Mouse (Mus musculus) limb, embryonic 11.5 days (tissue): ENCODE measurements around the gene Dpp9. TPM values are rescaled to one million over a fixed set of nuclear protein-coding genes. Genes with fewer than 3 reads are reported as not detected.

ENCODE experiments used
- ATAC-seq: fragments of 200-750 bp; cut with Nextera tagmentation; 2 replicates; pipeline ENCODE4 v1.8.0; 2017; ENCODE audit warnings: low read depth; ENCODE audit not compliant: insufficient number of reproducible peaks, low FRiP score, low TSS enrichment
- DNase-seq: peaks from one replicate; pipeline ENCODE4 v3.0.0-alpha.2; 2015; ENCODE audit warnings: low spot score
- H3K27ac ChIP-seq: fragments of 300-500 bp; sonication (generic); replicated peaks from 2 replicates; pipeline ENCODE4 v1.5.1; 2014; ENCODE audit warnings: low read depth, mild to moderate bottlenecking, low read length
- H3K27me3 ChIP-seq: fragments of 300-500 bp; sonication (generic); 2 replicates; pipeline ENCODE4 v1.6.1; 2014; ENCODE audit warnings: mild to moderate bottlenecking, low read length, mixed read lengths; ENCODE audit not compliant: control insufficient read depth, insufficient read depth
- H3K36me3 ChIP-seq: fragments of 300-500 bp; sonication (generic); 2 replicates; pipeline ENCODE4 v1.6.1; 2014; ENCODE audit warnings: mild to moderate bottlenecking, low read length, moderate library complexity, mixed read lengths; ENCODE audit not compliant: control insufficient read depth, insufficient read depth
- H3K4me1 ChIP-seq: fragments of 300-500 bp; sonication (generic); 2 replicates; pipeline ENCODE4 v1.6.1; 2014; ENCODE audit warnings: low read length, mixed read lengths; ENCODE audit not compliant: control insufficient read depth, insufficient read depth
- H3K4me2 ChIP-seq: fragments of 300-500 bp; sonication (generic); 2 replicates; pipeline ENCODE4 v1.6.1; 2014; ENCODE audit warnings: low read depth, mild to moderate bottlenecking, moderate library complexity; ENCODE audit not compliant: severe bottlenecking
- H3K4me3 ChIP-seq: fragments of 300-500 bp; sonication (generic); 2 replicates; pipeline ENCODE4 v1.5.1; 2014; ENCODE audit warnings: low read depth, low read length
- H3K9ac ChIP-seq: fragments of 300-500 bp; sonication (generic); 2 replicates; pipeline ENCODE4 v1.6.1; 2014; ENCODE audit warnings: mild to moderate bottlenecking, low read length
- H3K9me3 ChIP-seq: fragments of 300-500 bp; sonication (generic); 2 replicates; pipeline ENCODE4 v1.6.1; 2016; ENCODE audit warnings: low read length; ENCODE audit not compliant: control insufficient read depth
- WGBS: fragments of 180-500 bp; shearing (Covaris S2); extraction: QIAGEN DNeasy Blood & Tissue Kit; methylation state at CpG from one replicate; pipeline ENCODE4 v1.1.7; 2014; 5-methylcytosine and 5-hydroxymethylcytosine counted together
- polyA plus RNA-seq: library from polyadenylated mRNA; unstranded; fragments of >200 nt; fragmentation: Nextera tagmentation; extraction: Ambion mirVana; gene quantifications from 2 replicates; pipeline ENCODE4 v1.2.1, GENCODE M21; 2014

The Dpp9 gene
- polyA plus RNA-seq, 1 experiment from 2014 or later: 34.3 TPM

GRCm38 (mm10) chr17:56148790-56149618, 69.7 kb downstream of the Dpp9 start:
- under 1% methylated on average over 28 of the region's 30 CpGs for WGBS
- no peaks in the 10 kb centered on the region for H3K9me3 ChIP-seq
- peak overlapping the region; percentile 9; the same call in 1 of the 2 replicates for H3K4me3 ChIP-seq
- H3K4me2 ChIP-seq: peak overlapping the region; percentile 26
- no peaks in the 10 kb centered on the region for H3K36me3 ChIP-seq
- no peak overlapping the region; the same call in 1 of the 2 replicates for H3K9ac ChIP-seq
- no peak overlapping the region for H3K27ac ChIP-seq
- peaks cover 7% of the 10 kb centered on the region; the same call in 1 of the 2 replicates for H3K4me1 ChIP-seq
- peaks cover 53% of the 10 kb centered on the region for H3K27me3 ChIP-seq
- no peak for ATAC-seq
- DNase-seq: no peak

DNA sequence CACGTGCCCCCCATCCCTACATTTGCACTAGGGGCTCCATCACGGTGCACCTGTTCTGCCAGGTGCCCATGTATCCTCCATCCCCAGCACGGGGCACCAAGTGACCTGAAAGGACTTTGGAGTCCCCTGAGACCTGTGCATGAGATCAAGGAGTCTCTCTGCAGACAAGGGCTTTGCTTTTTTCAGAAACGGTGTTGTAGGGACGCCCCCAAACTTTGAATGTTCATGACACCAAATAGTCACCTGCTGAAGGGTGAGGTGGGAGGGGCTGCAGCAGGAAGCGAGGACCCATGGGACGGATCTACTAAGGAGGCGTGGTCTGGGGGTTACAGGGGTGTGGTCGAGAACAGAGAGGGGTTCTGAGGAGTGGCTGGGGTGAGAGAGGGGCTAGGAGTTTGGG, 70.4 kb downstream of the Dpp9 start:
- Histone ChIP-seq H3K9ac (no peak overlapping the region), H3K4me2 (no peak overlapping the region), H3K4me3 (no peak overlapping the region), H3K9me3 (no peaks in the 10 kb centered on the region), H3K4me1 (peaks cover 4% of the 10 kb centered on the region; the same call in 1 of the 2 replicates), H3K27ac (no peak overlapping the region), H3K36me3 (no peaks in the 10 kb centered on the region), H3K27me3 (peaks cover 59% of the 10 kb centered on the region)
- 21% methylated on average over 9 of the region's 9 CpGs for WGBS
- ATAC-seq (no peak), DNase-seq (no peak)

GRCm38 (mm10) chr17:56147420-56147819, 71.3 kb downstream of the Dpp9 start:
- no peak overlapping the region for H3K4me3 ChIP-seq
- ATAC-seq: no peak
- H3K9me3 ChIP-seq: no peaks in the 10 kb centered on the region
- no peak overlapping the region for H3K4me2 ChIP-seq
- WGBS: 46% methylated on average over 12 of the region's 12 CpGs
- no peak for DNase-seq
- H3K4me1 ChIP-seq: peaks cover 5% of the 10 kb centered on the region
- no peak overlapping the region for H3K27ac ChIP-seq
- no peaks in the 10 kb centered on the region for H3K36me3 ChIP-seq
- H3K9ac ChIP-seq: no peak overlapping the region
- peaks cover 64% of the 10 kb centered on the region for H3K27me3 ChIP-seq

DNA sequence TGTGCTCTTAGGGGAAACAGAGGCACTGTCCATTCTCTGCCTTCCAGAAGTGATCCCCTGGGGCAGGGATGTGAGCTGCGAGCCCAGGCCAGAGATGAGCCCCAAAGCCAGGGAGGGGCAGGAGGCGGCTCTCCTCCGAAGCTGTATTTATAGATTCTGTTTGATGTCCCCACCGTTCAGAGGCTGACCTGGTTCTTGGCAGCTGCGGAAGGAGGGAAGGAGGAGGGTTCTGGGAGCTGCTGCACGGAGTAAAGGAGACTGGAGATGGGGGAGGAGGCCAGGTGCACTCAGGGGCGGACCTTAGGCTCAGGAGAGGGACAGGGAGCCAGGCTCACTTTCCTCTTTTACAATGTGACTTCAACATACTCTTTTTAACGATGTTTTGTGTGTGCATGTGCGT, 72.6 kb downstream of the Dpp9 start:
- Histone ChIP-seq H3K27me3 (peaks cover 77% of the 10 kb centered on the region), H3K9ac (no peak overlapping the region), H3K9me3 (no peaks in the 10 kb centered on the region), H3K4me3 (no peak overlapping the region), H3K36me3 (no peaks in the 10 kb centered on the region), H3K27ac (no peak overlapping the region), H3K4me2 (no peak overlapping the region), H3K4me1 (peaks cover 11% of the 10 kb centered on the region)
- 12% methylated on average over 9 of the region's 9 CpGs for WGBS
- ATAC-seq: no peak
- no peak for DNase-seq

- no peak for ATAC-seq
- DNase-seq: no peak
- Histone ChIP-seq H3K4me2 (no peak overlapping the region), H3K36me3 (no peaks in the 10 kb centered on the region), H3K4me3 (no peak overlapping the region), H3K9me3 (no peaks in the 10 kb centered on the region), H3K9ac (no peak overlapping the region), H3K4me1 (peaks cover 11% of the 10 kb centered on the region), H3K27ac (no peak overlapping the region), H3K27me3 (peaks cover 83% of the 10 kb centered on the region)
- 67% methylated on average over 9 of the region's 9 CpGs for WGBS
Measured at GRCm38 (mm10) chr17:56144546-56144945, 74.2 kb downstream of the Dpp9 start.

DNA sequence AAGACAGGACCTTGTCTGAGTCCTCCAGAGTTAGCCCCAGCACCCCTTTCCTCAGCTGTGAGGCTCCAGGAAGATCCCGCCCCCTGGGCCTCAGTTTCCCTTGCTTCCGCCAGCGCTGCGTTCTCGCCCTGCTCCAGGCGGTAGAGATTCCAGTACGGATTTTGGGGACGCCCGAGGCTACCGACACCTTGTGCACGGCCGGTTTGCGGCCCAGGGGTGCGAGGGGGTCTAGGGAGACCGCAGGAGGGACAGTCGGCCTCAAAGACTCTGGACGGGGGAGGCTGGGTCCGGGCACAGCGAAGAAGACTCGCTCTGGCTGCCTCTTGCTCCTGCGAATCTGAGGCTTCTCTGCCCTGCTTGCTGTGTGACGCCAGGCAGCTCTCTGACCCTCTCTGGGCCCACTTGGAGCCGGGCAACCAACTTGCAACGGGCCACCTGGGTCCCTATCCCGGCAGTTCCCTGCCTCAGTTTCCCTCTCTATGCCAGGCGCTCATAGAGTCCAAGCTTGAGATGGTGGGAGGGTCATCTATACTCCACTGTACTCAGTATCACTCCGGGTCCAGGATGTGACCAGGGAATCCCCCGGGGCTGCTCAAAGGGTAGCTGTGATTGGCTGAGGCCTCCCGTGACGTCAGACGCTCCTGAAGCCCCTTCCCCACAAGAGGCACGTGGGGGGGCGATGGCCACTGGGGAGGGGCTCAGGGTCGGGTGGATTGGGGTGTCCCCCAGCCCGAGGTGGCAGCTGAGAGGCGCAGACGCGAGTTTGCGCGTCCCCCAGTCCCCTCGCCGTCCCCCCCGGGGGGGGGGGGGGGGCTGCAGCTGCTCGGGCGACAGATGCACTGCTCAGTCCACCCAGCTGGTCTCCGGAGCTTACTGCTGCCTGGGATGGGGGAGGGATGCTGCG, 76.8 kb downstream of the Dpp9 start:
- DNase-seq (peak; percentile 68), ATAC-seq (peak; percentile 44)
- peak overlapping the region; percentile 1 for H3K9ac ChIP-seq
- WGBS: under 1% methylated on average over 47 of the region's 47 CpGs
- no peak overlapping the region for H3K27ac ChIP-seq
- H3K4me2 ChIP-seq: peak overlapping the region; percentile 39
- no peaks in the 10 kb centered on the region for H3K9me3 ChIP-seq
- H3K36me3 ChIP-seq: no peaks in the 10 kb centered on the region
- peaks cover 7% of the 10 kb centered on the region for H3K4me1 ChIP-seq
- H3K4me3 ChIP-seq: peak overlapping the region; percentile 31
- peaks cover 73% of the 10 kb centered on the region for H3K27me3 ChIP-seq

GRCm38 (mm10) chr17:56139858-56140595, 78.7 kb downstream of the Dpp9 start, which contains the start of gene Sema6b:
TSS of gene Sema6b (minus strand) at chr17:56140343.
- Histone ChIP-seq H3K27ac (no peak within 1 kb of the TSS), H3K9me3 (no peaks in the 10 kb centered on the region), H3K4me3 (peak within 1 kb of the TSS; percentile 63), H3K27me3 (peaks cover 55% of the 10 kb centered on the region), H3K4me1 (peaks cover 7% of the 10 kb centered on the region), H3K9ac (peak within 1 kb of the TSS; percentile 50), H3K4me2 (peak within 1 kb of the TSS; percentile 99), H3K36me3 (no peaks in the 10 kb centered on the region)
- DNase-seq (peak; percentile 81), ATAC-seq (no peak)
- under 1% methylated on average over 76 of the region's 79 CpGs for WGBS

GRCm38 (mm10) chr17:56139355-56139754, 79.3 kb downstream of the Dpp9 start:
- peaks cover 7% of the 10 kb centered on the region for H3K4me1 ChIP-seq
- DNase-seq (no peak), ATAC-seq (no peak)
- no peak overlapping the region for H3K27ac ChIP-seq
- peaks cover 54% of the 10 kb centered on the region for H3K27me3 ChIP-seq
- peak overlapping the region; percentile 63 for H3K4me3 ChIP-seq
- peak overlapping the region; percentile 99 for H3K4me2 ChIP-seq
- no peaks in the 10 kb centered on the region for H3K9me3 ChIP-seq
- H3K9ac ChIP-seq: no peak overlapping the region
- 5% methylated on average over 21 of the region's 21 CpGs for WGBS
- H3K36me3 ChIP-seq: no peaks in the 10 kb centered on the region
